Mouse (Mus musculus): ENCODE data around the gene Flnb. TPM values are rescaled to one million over a fixed set of nuclear protein-coding genes. Genes with fewer than 3 reads are reported as not detected.

The Flnb gene
- polyA plus RNA-seq, 2 experiments from 2014 or later = 5.1 to 6.6 TPM

DNA sequence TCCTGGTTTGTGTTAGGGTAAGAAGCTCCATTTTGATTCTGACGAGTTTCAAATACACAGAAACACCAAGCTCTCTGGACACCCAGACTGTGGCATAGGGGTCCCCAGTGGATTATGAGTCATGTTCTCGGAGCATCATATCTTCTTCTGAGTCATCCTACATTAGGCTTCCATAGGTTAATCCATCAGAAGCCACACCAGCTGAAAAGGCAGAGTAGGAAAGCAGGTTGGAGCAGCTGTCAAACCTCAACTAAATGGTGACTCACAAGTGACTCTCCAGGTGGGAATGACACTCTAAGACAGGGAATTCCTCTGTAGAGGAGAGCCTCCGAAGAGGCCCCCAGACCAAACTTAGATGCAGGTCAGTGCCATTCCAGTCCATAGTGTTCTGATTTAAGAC is 181.3 kb downstream of the Flnb start:
- ATAC-seq = no peak

DNA sequence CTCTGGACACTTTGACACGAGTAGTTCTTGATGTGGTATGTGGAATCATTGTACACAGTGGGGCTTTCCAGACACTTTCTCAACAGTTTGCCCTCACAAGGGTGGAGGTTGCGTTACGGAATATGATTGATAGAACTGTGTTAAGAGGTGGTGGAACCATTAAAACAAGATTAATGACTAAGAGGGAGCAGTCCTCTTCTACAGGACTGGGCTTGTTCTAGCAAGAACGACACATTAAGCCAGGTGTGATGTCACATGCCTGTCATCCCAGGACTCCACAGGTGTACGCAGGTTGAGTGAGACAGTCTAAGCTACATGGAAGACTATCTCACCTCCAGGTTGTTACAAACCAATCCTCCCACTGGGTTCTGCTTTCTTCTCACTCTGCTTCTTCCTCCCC is 181.7 kb downstream of the Flnb start:
- ATAC-seq = no peak

DNA sequence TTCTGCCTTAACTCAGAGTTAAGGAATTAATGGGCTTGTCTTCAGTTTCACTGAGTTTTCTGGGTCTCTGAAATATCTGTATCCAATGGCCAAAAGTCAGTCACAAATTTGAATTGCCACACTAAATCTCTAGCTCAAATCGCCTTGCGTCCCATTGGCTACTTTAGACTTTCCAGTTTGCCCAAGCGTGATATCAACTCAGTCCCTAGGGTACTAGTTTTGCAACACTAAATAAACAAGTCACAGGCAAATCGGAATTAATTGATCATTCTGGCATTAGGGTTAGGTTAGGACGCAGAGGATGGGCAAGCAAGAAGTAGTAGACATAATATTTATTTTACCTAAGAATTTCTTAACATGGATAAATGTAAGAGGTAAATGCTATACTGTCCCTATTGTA is 182.5 kb downstream of the Flnb start:
- ATAC-seq = no peak

Other genes with a start within 250 kb of the Flnb start
- gene Gm3558, start 249.4 kb upstream of the Flnb start, polyA plus RNA-seq (2017; shearing (Covaris generic)) = 1 to 10 TPM; 2.1 to 3.1 TPM
- gene Gm10338, start 222.4 kb upstream of the Flnb start, polyA plus RNA-seq (2017; shearing (Covaris generic)) = not detected
- not detected for gene Gm10128, start 174.0 kb upstream of the Flnb start, polyA plus RNA-seq (2017; shearing (Covaris generic))
- gene Gm26661, start 26.4 kb upstream of the Flnb start, polyA plus RNA-seq (2017; shearing (Covaris generic)) = not detected
- gene Gm45521, start 139.3 kb downstream of the Flnb start, polyA plus RNA-seq (2017; shearing (Covaris generic)) = not detected
- 1 to 10 TPM; 2.6 to 4.1 TPM for gene Dnase1l3, start 176.6 kb downstream of the Flnb start, polyA plus RNA-seq (2017; shearing (Covaris generic))
- gene Abhd6, start 184.9 kb downstream of the Flnb start, polyA plus RNA-seq (2017; shearing (Covaris generic)) = 10 to 100 TPM; 22.2 to 25.5 TPM

Data from activated CD4-positive, CD25-positive, alpha-beta regulatory T cell, adult 4 months (primary cell).